Mouse (Mus musculus) stomach, embryonic 14.5 days (tissue): ENCODE data around the gene Tbck. TPM values are rescaled to one million over a fixed set of nuclear protein-coding genes. Genes with fewer than 3 reads are reported as not detected.
A peak's percentile ranks its signal among the peaks of the same experiment; 100 is the strongest.

Experiments
- ATAC-seq: fragments of 200-750 bp; cut with Nextera tagmentation; 2 replicates; pipeline ENCODE4 v1.8.0; 2017; ENCODE audit warnings: low read depth, moderate TSS enrichment; ENCODE audit not compliant: insufficient number of reproducible peaks, insufficient read depth, low FRiP score
- H3K27ac ChIP-seq: fragments of 300-500 bp; sonication (generic); 2 replicates; pipeline ENCODE4 v1.5.1; 2014; ENCODE audit warnings: mild to moderate bottlenecking, low read length, moderate library complexity, mixed read lengths
- H3K27me3 ChIP-seq: fragments of 300-500 bp; sonication (generic); 2 replicates; pipeline ENCODE4 v1.6.1; 2014; ENCODE audit warnings: low read length, control low read depth, mixed read lengths; ENCODE audit not compliant: control insufficient read depth, insufficient read depth
- H3K36me3 ChIP-seq: fragments of 300-500 bp; sonication (generic); 2 replicates; pipeline ENCODE4 v1.6.1; 2014; ENCODE audit warnings: mild to moderate bottlenecking, control low read depth, low read length, moderate library complexity, mixed read lengths; ENCODE audit not compliant: control insufficient read depth, insufficient read depth
- H3K4me1 ChIP-seq: fragments of 300-500 bp; sonication (generic); 2 replicates; pipeline ENCODE4 v1.6.1; 2014; ENCODE audit warnings: low read length, control low read depth, mixed read lengths; ENCODE audit not compliant: control insufficient read depth, insufficient read depth
- H3K4me2 ChIP-seq: fragments of 300-500 bp; sonication (generic); replicated peaks from 2 replicates; pipeline ENCODE4 v1.6.1; 2014; ENCODE audit warnings: low read depth, low read length, control low read depth
- H3K4me3 ChIP-seq: fragments of 300-500 bp; sonication (generic); 2 replicates; pipeline ENCODE4 v1.5.1; 2014; ENCODE audit warnings: low read depth, low read length, control low read depth
- H3K9ac ChIP-seq: fragments of 300-500 bp; sonication (generic); replicated peaks from 2 replicates; pipeline ENCODE4 v1.6.1; 2014; ENCODE audit warnings: low read depth, mild to moderate bottlenecking, control low read depth, low read length, moderate library complexity, mixed read lengths
- H3K9me3 ChIP-seq: fragments of 300-500 bp; sonication (generic); 2 replicates; pipeline ENCODE4 v1.6.1; 2016; ENCODE audit warnings: low read depth, low read length, control low read depth; ENCODE audit not compliant: control insufficient read depth
- WGBS: fragments of 180-500 bp; shearing (Covaris S2); extraction: QIAGEN DNeasy Blood & Tissue Kit; methylation state at CpG from one replicate; pipeline ENCODE4 v1.1.7; 2014; 5-methylcytosine and 5-hydroxymethylcytosine counted together
- polyA plus RNA-seq: library from polyadenylated mRNA; unstranded; fragments of >200 nt; fragmentation: Nextera tagmentation; extraction: Ambion mirVana; gene quantifications from 2 replicates; pipeline ENCODE4 v1.2.1, GENCODE M21; 2014

Gene Tbck
- polyA plus RNA-seq, 1 experiment from 2014 or later, result 26.3 TPM

DNA sequence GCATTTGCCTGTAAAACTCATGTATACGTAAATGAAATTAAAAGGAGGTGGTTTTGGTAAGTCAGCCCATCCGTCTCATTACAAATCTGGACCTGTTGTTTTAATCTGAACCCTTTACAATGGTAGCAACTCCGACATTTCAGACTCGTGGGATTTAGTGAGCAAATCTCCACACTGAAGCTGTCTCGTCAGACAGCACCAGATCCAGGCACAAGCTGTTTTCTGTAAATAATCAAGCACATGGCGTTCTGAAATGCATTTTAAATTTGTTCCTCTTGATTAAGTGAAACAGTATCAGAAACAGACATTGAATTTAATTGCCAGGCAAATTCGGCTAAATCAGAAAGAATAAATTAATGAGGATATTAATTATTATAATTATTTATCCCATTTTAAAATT is 165.7 kb downstream of the Tbck start:
- Histone ChIP-seq H3K4me1 (no peaks in the 10 kb centered on the region; the same call in 1 of the 2 replicates), H3K27ac (no peak overlapping the region), H3K9ac (no peak overlapping the region), H3K4me3 (no peak overlapping the region), H3K27me3 (no peaks in the 10 kb centered on the region), H3K9me3 (no peaks in the 10 kb centered on the region), H3K4me2 (no peak overlapping the region), H3K36me3 (no peaks in the 10 kb centered on the region)
- WGBS, result 81% methylated on average over 7 of the region's 7 CpGs
- ATAC-seq, result no peak

DNA sequence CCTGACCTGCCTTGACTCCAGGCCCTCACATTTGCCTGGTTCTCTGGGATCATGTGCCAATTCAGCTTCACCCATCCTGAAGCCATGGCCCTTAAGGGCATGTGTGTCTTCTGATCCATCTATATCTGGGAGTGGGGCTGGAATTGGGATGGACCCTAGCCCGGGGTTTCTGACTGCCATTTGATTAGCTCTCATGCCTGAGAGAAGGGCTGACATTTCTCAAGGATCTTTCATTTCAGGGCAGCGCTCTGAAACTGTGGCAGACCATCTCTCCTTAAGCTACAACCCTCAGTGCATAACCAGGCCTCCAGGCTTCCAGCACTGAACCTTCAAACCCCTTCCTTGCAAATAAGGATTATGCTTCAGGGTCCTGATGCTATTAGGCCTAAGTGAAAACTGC is 166.5 kb downstream of the Tbck start:
- Histone ChIP-seq H3K4me1 (no peaks in the 10 kb centered on the region; the same call in 1 of the 2 replicates), H3K4me2 (no peak overlapping the region), H3K36me3 (no peaks in the 10 kb centered on the region), H3K4me3 (no peak overlapping the region), H3K27ac (no peak overlapping the region), H3K27me3 (no peaks in the 10 kb centered on the region), H3K9ac (no peak overlapping the region), H3K9me3 (no peaks in the 10 kb centered on the region)
- ATAC-seq, result no peak
- WGBS, result 79% methylated on average over 2 of the region's 2 CpGs

DNA sequence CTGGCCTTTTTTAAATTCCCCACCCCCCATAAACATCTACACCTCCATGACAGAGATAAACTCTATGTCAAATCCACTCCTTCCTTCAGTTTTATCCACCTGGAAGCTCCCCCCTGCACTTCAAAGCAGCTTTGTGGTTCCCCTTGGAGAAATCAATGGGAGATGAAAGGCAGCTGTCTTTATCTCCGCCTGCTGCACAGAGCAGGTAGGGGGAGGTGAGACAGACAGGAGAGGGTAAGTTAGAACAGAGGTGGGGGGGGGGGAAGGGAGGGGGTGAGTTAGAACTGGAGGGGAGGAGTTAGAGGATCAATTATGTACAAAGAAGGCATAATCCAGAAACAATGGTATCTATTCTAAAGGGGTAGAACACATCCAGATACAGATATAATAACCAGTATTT is 167.5 kb downstream of the Tbck start:
- Histone ChIP-seq H3K9me3 (no peaks in the 10 kb centered on the region), H3K4me1 (no peaks in the 10 kb centered on the region; the same call in 1 of the 2 replicates), H3K36me3 (no peaks in the 10 kb centered on the region), H3K4me3 (no peak overlapping the region), H3K27ac (no peak overlapping the region), H3K9ac (no peak overlapping the region), H3K4me2 (no peak overlapping the region), H3K27me3 (no peaks in the 10 kb centered on the region)
- no peak for ATAC-seq
- 63% methylated on average over 1 of the region's 1 CpGs for WGBS

DNA sequence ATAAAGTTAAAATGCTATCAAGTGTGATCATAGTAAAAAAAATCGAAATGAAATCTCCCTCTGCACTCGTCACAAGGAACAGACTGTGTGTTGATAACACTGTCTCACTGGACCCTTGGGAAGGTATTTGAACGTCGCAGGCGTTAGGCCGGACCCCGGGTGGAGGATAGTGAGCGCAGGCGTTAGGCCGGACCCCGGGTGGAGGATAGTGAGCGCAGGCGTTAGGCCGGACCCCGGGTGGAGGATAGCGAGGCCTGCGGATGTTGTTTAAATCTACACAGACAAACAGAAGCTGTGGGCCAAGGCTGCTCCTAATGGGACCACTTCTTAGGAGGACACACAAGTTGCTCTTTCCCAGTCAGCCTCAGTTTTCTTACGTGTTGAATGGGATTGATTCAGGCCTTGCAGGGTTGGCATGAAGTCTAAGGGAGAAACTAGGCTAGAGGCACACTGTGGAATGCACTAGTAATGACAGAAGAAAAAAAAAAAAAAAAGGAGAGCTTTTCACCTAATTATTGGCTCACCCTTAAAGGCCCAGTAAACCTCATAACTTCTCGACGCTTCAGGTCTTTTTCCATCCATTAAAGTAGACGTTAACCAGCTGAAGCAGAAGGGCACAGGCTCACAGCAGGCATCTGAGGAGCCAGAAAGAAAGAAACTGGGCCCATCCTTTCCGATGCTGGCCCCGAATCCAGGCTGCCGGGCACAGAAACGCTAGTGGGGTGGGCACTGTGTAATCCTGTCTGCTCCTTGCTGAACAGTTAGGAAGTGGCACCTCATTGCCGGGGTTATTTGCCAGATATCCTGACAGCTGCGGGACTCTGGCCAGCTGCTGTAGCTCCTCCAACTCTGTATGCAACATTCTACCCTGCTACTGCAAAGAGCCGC is 168.1 kb downstream of the Tbck start:
- no peaks in the 10 kb centered on the region for H3K27me3 ChIP-seq
- WGBS, result 62% methylated on average over 28 of the region's 28 CpGs
- no peak overlapping the region for H3K9ac ChIP-seq
- no peak overlapping the region for H3K27ac ChIP-seq
- no peak overlapping the region for H3K4me2 ChIP-seq
- no peaks in the 10 kb centered on the region for H3K36me3 ChIP-seq
- no peaks in the 10 kb centered on the region for H3K9me3 ChIP-seq
- ATAC-seq, result no peak
- no peak overlapping the region for H3K4me3 ChIP-seq
- no peaks in the 10 kb centered on the region; the same call in 1 of the 2 replicates for H3K4me1 ChIP-seq

GRCm38 (mm10) chr3:132854271-132854670 is 170.3 kb downstream of the Tbck start:
- no peak overlapping the region for H3K4me3 ChIP-seq
- WGBS, result 81% methylated on average over 9 of the region's 9 CpGs
- H3K27me3 ChIP-seq, result no peaks in the 10 kb centered on the region
- no peak overlapping the region for H3K27ac ChIP-seq
- H3K4me2 ChIP-seq, result no peak overlapping the region
- ATAC-seq, result no peak
- no peaks in the 10 kb centered on the region; the same call in 1 of the 2 replicates for H3K4me1 ChIP-seq
- H3K9me3 ChIP-seq, result no peaks in the 10 kb centered on the region
- H3K9ac ChIP-seq, result no peak overlapping the region
- no peaks in the 10 kb centered on the region for H3K36me3 ChIP-seq

- WGBS, result 51% methylated on average over 9 of the region's 9 CpGs
- Histone ChIP-seq H3K27me3 (no peaks in the 10 kb centered on the region), H3K4me3 (no peak overlapping the region), H3K27ac (no peak overlapping the region), H3K4me2 (no peak overlapping the region), H3K9ac (no peak overlapping the region), H3K36me3 (no peaks in the 10 kb centered on the region), H3K9me3 (no peaks in the 10 kb centered on the region), H3K4me1 (no peaks in the 10 kb centered on the region; the same call in 1 of the 2 replicates)
- ATAC-seq, result 0 out of 2 replicates have a peak, but pooled peaks have one; percentile 62
Measured at GRCm38 (mm10) chr3:132855458-132856212, 171.7 kb downstream of the Tbck start.

- Histone ChIP-seq H3K9ac (no peak overlapping the region), H3K9me3 (no peaks in the 10 kb centered on the region), H3K36me3 (no peaks in the 10 kb centered on the region), H3K4me3 (no peak overlapping the region), H3K4me2 (no peak overlapping the region), H3K27ac (no peak overlapping the region), H3K27me3 (no peaks in the 10 kb centered on the region), H3K4me1 (no peaks in the 10 kb centered on the region; the same call in 1 of the 2 replicates)
- WGBS, result 48% methylated on average over 6 of the region's 6 CpGs
- ATAC-seq, result no peak
Measured at GRCm38 (mm10) chr3:132856651-132857050, 172.7 kb downstream of the Tbck start.

DNA sequence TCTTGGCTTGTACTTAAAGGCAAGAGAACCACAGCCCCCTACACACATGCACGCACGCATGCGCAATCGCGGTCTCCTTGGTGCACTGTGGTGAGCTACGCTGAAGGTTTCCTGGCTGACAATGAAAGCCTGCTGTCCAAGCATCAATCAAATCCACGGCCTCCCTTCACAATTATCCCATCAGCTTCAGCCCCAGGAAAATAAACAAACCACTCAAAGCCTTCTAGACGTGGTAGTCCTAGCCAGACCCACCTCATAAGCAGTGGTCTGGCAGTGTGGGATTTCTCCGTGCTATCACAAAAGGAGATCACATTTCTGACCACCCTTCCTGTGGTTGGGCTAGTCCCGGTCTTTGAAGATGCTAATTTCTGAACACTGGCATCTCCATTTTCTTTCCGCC is 174.9 kb downstream of the Tbck start:
- no peaks in the 10 kb centered on the region for H3K27me3 ChIP-seq
- no peak for ATAC-seq
- H3K4me3 ChIP-seq, result no peak overlapping the region
- no peak overlapping the region for H3K27ac ChIP-seq
- H3K9me3 ChIP-seq, result no peaks in the 10 kb centered on the region
- 55% methylated on average over 11 of the region's 11 CpGs for WGBS
- no peaks in the 10 kb centered on the region for H3K4me1 ChIP-seq
- H3K9ac ChIP-seq, result no peak overlapping the region
- no peaks in the 10 kb centered on the region for H3K36me3 ChIP-seq
- no peak overlapping the region for H3K4me2 ChIP-seq
